Comparison of ENCODE assay signal across 11 mouse cellular contexts in the genomic region with DNA sequence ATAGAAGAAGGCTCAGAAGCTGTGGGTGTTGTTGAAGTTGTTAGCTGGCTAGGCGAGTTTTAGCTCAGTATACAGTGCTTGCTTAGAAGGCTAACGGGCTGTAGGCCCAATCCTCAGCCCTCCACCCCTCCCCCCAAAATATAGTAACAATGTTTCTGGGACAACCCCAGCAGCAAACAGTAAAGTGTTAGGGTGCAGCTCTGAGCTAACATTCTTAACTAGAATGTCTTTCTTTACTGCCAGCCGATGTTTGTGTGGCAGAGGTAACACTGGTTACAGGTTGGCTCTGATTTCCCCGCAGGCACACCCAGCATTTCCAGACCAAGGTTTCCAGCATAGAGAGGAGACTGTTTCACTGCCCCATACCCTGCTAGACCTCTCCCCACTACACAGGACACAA. TPM values are rescaled to one million over a fixed set of nuclear protein-coding genes. Genes with fewer than 3 reads are reported as not detected.
DNase-seq lines count a peak whose midpoint lies in the region; ATAC-seq and TF ChIP-seq lines count a peak whose summit lies in the region.
"Had no signal": no experiment of that assay in that cellular context is flagged by ENCODE, and none has a peak within 500 bp of the region (broad histone marks: within the 10 kb centered on the region; RNA-seq: fewer than 3 reads in every experiment).

No protein-coding gene starts in this region.

- no peak for DNase-seq in forebrain, postnatal 0 days
- DNase-seq in forebrain, embryonic 11.5 days (ENCODE audit: low spot score) = no peak
- DNase-seq in lung, postnatal 0 days (ENCODE audit: low spot score) = peak; percentile 30
- no peak for DNase-seq in lung, adult 2 months
- DNase-seq in left cerebral cortex, adult 2 months (ENCODE audit: extremely low spot score in 1 of 2, low spot score in 2 of 2) = no peak
- no peak for DNase-seq in adipocyte (ENCODE audit: low spot score)
- DNase-seq: kidney, postnatal 25 days had no signal

- no peak for TF ChIP-seq POLR2A in lung, adult 2 months (IDR thresholded peaks at IDR 0.05; ENCODE audit: borderline replicate concordance, extremely low read depth, low read depth, low read length)

- H3K4me3 ChIP-seq in forebrain, postnatal 0 days (ENCODE audit: low read depth, low read length) = no peak overlapping the region
- H3K4me3 ChIP-seq in forebrain, embryonic 11.5 days (ENCODE audit: low read depth, low read length) = no peak overlapping the region
- no peak overlapping the region for H3K4me3 ChIP-seq in lung, postnatal 0 days (ENCODE audit: low read depth, low read length)
- H3K4me3 ChIP-seq in lung, adult 2 months (replicated peaks; ENCODE audit: extremely low read depth, low read depth, low read length) = no peak overlapping the region
- H3K4me3 ChIP-seq in limb, embryonic 15.5 days = peak overlapping the region; percentile 52
- peak overlapping the region; percentile 1; the same call in 1 of the 2 replicates for H3K4me3 ChIP-seq in stomach, embryonic 14.5 days (ENCODE audit: low read depth, low read length)
- no peak overlapping the region for H3K4me3 ChIP-seq in left cerebral cortex, adult 2 months

- no peak for ATAC-seq in forebrain, postnatal 0 days
- ATAC-seq in forebrain, embryonic 11.5 days (replicated peaks; ENCODE audit: low FRiP score) = no peak
- ATAC-seq in lung, postnatal 0 days = peak; percentile 30
- ATAC-seq in limb, embryonic 15.5 days (ENCODE audit: insufficient number of reproducible peaks, low FRiP score, low TSS enrichment, low read depth) = 0 out of 2 replicates have a peak, but pooled peaks have one; percentile 20
- ATAC-seq in stomach, embryonic 14.5 days (ENCODE audit: insufficient number of reproducible peaks, insufficient read depth, low FRiP score, low read depth) = no peak
- ATAC-seq: activated CD4-positive, CD25-positive, alpha-beta regulatory T cell, adult 4 months had no signal

- H3K36me3 ChIP-seq in forebrain, postnatal 0 days (ENCODE audit: insufficient read depth) = peaks cover 26% of the 10 kb centered on the region
- H3K36me3 ChIP-seq in forebrain, embryonic 11.5 days (ENCODE audit: control insufficient read depth, insufficient read depth, low read length) = peaks cover under 1% of the 10 kb centered on the region; the same call in 1 of the 2 replicates
- no peaks in the 10 kb centered on the region for H3K36me3 ChIP-seq in lung, postnatal 0 days (ENCODE audit: insufficient read depth, low read length)
- peaks cover 26% of the 10 kb centered on the region for H3K36me3 ChIP-seq in limb, embryonic 15.5 days
- H3K36me3 ChIP-seq in stomach, embryonic 14.5 days (ENCODE audit: control insufficient read depth, insufficient read depth, low read length) = peaks cover 11% of the 10 kb centered on the region; the same call in 1 of the 2 replicates

- no peak overlapping the region for H3K27ac ChIP-seq in forebrain, postnatal 0 days (ENCODE audit: low read depth, low read length)
- H3K27ac ChIP-seq in forebrain, embryonic 11.5 days (ENCODE audit: low read depth, low read length) = no peak overlapping the region
- H3K27ac ChIP-seq in lung, postnatal 0 days (ENCODE audit: low read length) = peak overlapping the region; percentile 2
- peak overlapping the region; percentile 79 for H3K27ac ChIP-seq in limb, embryonic 15.5 days
- no peak overlapping the region for H3K27ac ChIP-seq in stomach, embryonic 14.5 days (ENCODE audit: low read length)
- no peak overlapping the region for H3K27ac ChIP-seq in left cerebral cortex, adult 2 months
- H3K27ac ChIP-seq: lung, embryonic 15.5 days had no signal

- TF ChIP-seq EP300 in lung, postnatal 0 days (IDR thresholded peaks at IDR 0.05) = no peak

- WGBS in forebrain, postnatal 0 days = 83% methylated on average over 4 of the region's 4 CpGs
- 84% methylated on average over 4 of the region's 4 CpGs for WGBS in forebrain, embryonic 11.5 days
- WGBS in lung, postnatal 0 days = 56% methylated on average over 4 of the region's 4 CpGs
- 74% methylated on average over 4 of the region's 4 CpGs for WGBS in lung, adult 2 months
- 48% methylated on average over 4 of the region's 4 CpGs for WGBS in limb, embryonic 15.5 days
- WGBS in stomach, embryonic 14.5 days = 75% methylated on average over 4 of the region's 4 CpGs

- H3K4me1 ChIP-seq in forebrain, postnatal 0 days (ENCODE audit: insufficient read depth) = peaks cover 10% of the 10 kb centered on the region
- no peaks in the 10 kb centered on the region; the same call in 1 of the 2 replicates for H3K4me1 ChIP-seq in forebrain, embryonic 11.5 days (replicated peaks; ENCODE audit: control insufficient read depth, insufficient read depth, low read length)
- H3K4me1 ChIP-seq in lung, postnatal 0 days (ENCODE audit: insufficient read depth, low read depth, low read length) = no peaks in the 10 kb centered on the region
- H3K4me1 ChIP-seq in lung, adult 2 months (ENCODE audit: control insufficient read depth, insufficient read depth, low read length) = peaks cover 3% of the 10 kb centered on the region
- H3K4me1 ChIP-seq in limb, embryonic 15.5 days = peaks cover 32% of the 10 kb centered on the region
- peaks cover 2% of the 10 kb centered on the region; the same call in 1 of the 2 replicates for H3K4me1 ChIP-seq in stomach, embryonic 14.5 days (ENCODE audit: control insufficient read depth, insufficient read depth, low read length)

- intact Hi-C loops in left cerebral cortex, adult 2 months (cut with DNase I) = loop anchor here (2.0 kb wide), 1 partner anchor 33 kb away; a partner anchor contains a TSS

- no peaks in the 10 kb centered on the region for H3K27me3 ChIP-seq in forebrain, postnatal 0 days (ENCODE audit: insufficient read depth, low read length)
- no peaks in the 10 kb centered on the region for H3K27me3 ChIP-seq in forebrain, embryonic 11.5 days (ENCODE audit: control insufficient read depth, insufficient read depth, low read length)
- H3K27me3 ChIP-seq in lung, postnatal 0 days (replicated peaks; ENCODE audit: insufficient read depth, low read length) = no peaks in the 10 kb centered on the region
- no peaks in the 10 kb centered on the region for H3K27me3 ChIP-seq in limb, embryonic 15.5 days
- H3K27me3 ChIP-seq in stomach, embryonic 14.5 days (ENCODE audit: control insufficient read depth, insufficient read depth, low read length) = no peaks in the 10 kb centered on the region
- H3K27me3 ChIP-seq: lung, embryonic 15.5 days had no signal

- no peak for TF ChIP-seq CTCF in forebrain, postnatal 0 days (IDR thresholded peaks at IDR 0.05; ENCODE audit: low read depth)
- TF ChIP-seq CTCF in lung, postnatal 0 days (IDR thresholded peaks at IDR 0.05) = no peak
- TF ChIP-seq CTCF in lung, adult 2 months (IDR thresholded peaks at IDR 0.05; ENCODE audit: insufficient read depth, low read length) = no peak
- no peak for TF ChIP-seq CTCF in left cerebral cortex, adult 2 months (IDR thresholded peaks at IDR 0.05)

- H3K9ac ChIP-seq in forebrain, postnatal 0 days = no peak overlapping the region
- H3K9ac ChIP-seq in forebrain, embryonic 11.5 days (ENCODE audit: low read length) = no peak overlapping the region
- H3K9ac ChIP-seq in lung, postnatal 0 days (replicated peaks; ENCODE audit: low read depth) = 0 out of 2 replicates have a peak overlapping the region, but pooled peaks have one; percentile 9
- H3K9ac ChIP-seq in limb, embryonic 15.5 days = no peak overlapping the region
- 0 out of 2 replicates have a peak overlapping the region, but pooled peaks have one; percentile 6 for H3K9ac ChIP-seq in stomach, embryonic 14.5 days (replicated peaks; ENCODE audit: low read depth, low read length)
- H3K9ac ChIP-seq: lung, embryonic 15.5 days had no signal

- 0 out of 2 replicates have a peak overlapping the region, but pooled peaks have one; percentile 72 for H3K4me2 ChIP-seq in forebrain, postnatal 0 days (ENCODE audit: low read depth)
- no peak overlapping the region for H3K4me2 ChIP-seq in forebrain, embryonic 11.5 days (ENCODE audit: low read depth, low read length, severe bottlenecking)
- H3K4me2 ChIP-seq in lung, postnatal 0 days (replicated peaks; ENCODE audit: low read depth, low read length) = peak overlapping the region; percentile 69; the same call in 1 of the 2 replicates
- peak overlapping the region; percentile 71 for H3K4me2 ChIP-seq in limb, embryonic 15.5 days
- no peak overlapping the region for H3K4me2 ChIP-seq in stomach, embryonic 14.5 days (replicated peaks; ENCODE audit: low read depth, low read length)

- no peaks in the 10 kb centered on the region for H3K9me3 ChIP-seq in forebrain, postnatal 0 days (ENCODE audit: low read length)
- no peaks in the 10 kb centered on the region for H3K9me3 ChIP-seq in forebrain, embryonic 11.5 days (ENCODE audit: control insufficient read depth, low read length)
- H3K9me3 ChIP-seq in lung, postnatal 0 days (ENCODE audit: low read length) = no peaks in the 10 kb centered on the region
- H3K9me3 ChIP-seq in limb, embryonic 15.5 days = no peaks in the 10 kb centered on the region
- H3K9me3 ChIP-seq in stomach, embryonic 14.5 days (ENCODE audit: control insufficient read depth, low read depth, low read length) = no peaks in the 10 kb centered on the region
- H3K9me3 ChIP-seq: lung, embryonic 15.5 days had no signal

RNA-seq across cellular contexts. Expression of a gene that starts 2.2 kb away (rescaled TPM):
- total RNA-seq in forebrain, postnatal 0 days (2014; rRNA removed) = 22.1 and 28.3 TPM in 2 replicates
- 17.0 and 22.9 TPM in 2 replicates for polyA plus RNA-seq in forebrain, postnatal 0 days (2015; fragmentation: Nextera tagmentation; extraction: Ambion mirVana)
- polyA plus RNA-seq in forebrain, embryonic 11.5 days (2014; fragmentation: Nextera tagmentation; extraction: Ambion mirVana) = 21.9 and 22.2 TPM in 2 replicates
- 16.7 and 17.2 TPM in 2 replicates for polyA plus RNA-seq in lung, postnatal 0 days (2015; fragmentation: Nextera tagmentation; extraction: Ambion mirVana)
- 15.8 and 19.1 TPM in 2 replicates for polyA plus RNA-seq in lung, adult 2 months (2012; rRNA removed)
- polyA plus RNA-seq in limb, embryonic 15.5 days (2015; fragmentation: Nextera tagmentation; extraction: Ambion mirVana) = 21.5 and 25.1 TPM in 2 replicates
- polyA plus RNA-seq in stomach, embryonic 14.5 days (2014; fragmentation: Nextera tagmentation; extraction: Ambion mirVana) = 13.0 and 13.1 TPM in 2 replicates
- 10 to 100 TPM; 27.7 to 28.8 TPM for total RNA-seq in left cerebral cortex, adult 2 months (2021)

RNA-seq across cellular contexts. Expression of a gene that starts 33.4 kb away (rescaled TPM):
- 51.3 and 77.3 TPM in 2 replicates for total RNA-seq in forebrain, postnatal 0 days (2014; rRNA removed)
- 16.6 and 30.2 TPM in 2 replicates for polyA plus RNA-seq in forebrain, postnatal 0 days (2015; fragmentation: Nextera tagmentation; extraction: Ambion mirVana)
- 75.9 and 91.6 TPM in 2 replicates for polyA plus RNA-seq in forebrain, embryonic 11.5 days (2014; fragmentation: Nextera tagmentation; extraction: Ambion mirVana)
- 22.7 and 28.9 TPM in 2 replicates for polyA plus RNA-seq in lung, postnatal 0 days (2015; fragmentation: Nextera tagmentation; extraction: Ambion mirVana)
- 39.0 and 39.7 TPM in 2 replicates for polyA plus RNA-seq in lung, adult 2 months (2012; rRNA removed)
- 40.2 and 43.8 TPM in 2 replicates for polyA plus RNA-seq in limb, embryonic 15.5 days (2015; fragmentation: Nextera tagmentation; extraction: Ambion mirVana)
- 50.2 and 54.1 TPM in 2 replicates for polyA plus RNA-seq in stomach, embryonic 14.5 days (2014; fragmentation: Nextera tagmentation; extraction: Ambion mirVana)
- total RNA-seq in left cerebral cortex, adult 2 months (2021) = 10 to 100 TPM; 58.7 to 65.5 TPM

RNA-seq across cellular contexts. Expression of a gene that starts 48.6 kb away (rescaled TPM):
- 28.0 and 38.8 TPM in 2 replicates for total RNA-seq in forebrain, postnatal 0 days (2014; rRNA removed)
- polyA plus RNA-seq in forebrain, postnatal 0 days (2015; fragmentation: Nextera tagmentation; extraction: Ambion mirVana) = 22.0 and 27.1 TPM in 2 replicates
- polyA plus RNA-seq in forebrain, embryonic 11.5 days (2014; fragmentation: Nextera tagmentation; extraction: Ambion mirVana) = 101 and 104 TPM in 2 replicates
- 15.2 and 17.3 TPM in 2 replicates for polyA plus RNA-seq in lung, postnatal 0 days (2015; fragmentation: Nextera tagmentation; extraction: Ambion mirVana)
- 4.5 and 8.0 TPM in 2 replicates for polyA plus RNA-seq in lung, adult 2 months (2012; rRNA removed)
- 54.2 and 54.6 TPM in 2 replicates for polyA plus RNA-seq in limb, embryonic 15.5 days (2015; fragmentation: Nextera tagmentation; extraction: Ambion mirVana)
- polyA plus RNA-seq in stomach, embryonic 14.5 days (2014; fragmentation: Nextera tagmentation; extraction: Ambion mirVana) = 61.7 and 62.6 TPM in 2 replicates
- 10 to 100 TPM; 13.4 to 15.9 TPM for total RNA-seq in left cerebral cortex, adult 2 months (2021)

Comparison
In these comparisons a context has a peak if more than half of its experiments do, and no peak if none do; other contexts are left out.
1. H3K4me2 ChIP-seq: peak in forebrain, postnatal 0 days (single experiment), lung, postnatal 0 days (single experiment) and limb, embryonic 15.5 days (single experiment); none in forebrain, embryonic 11.5 days (single experiment) and stomach, embryonic 14.5 days (single experiment).
2. ATAC-seq: peak in lung, postnatal 0 days (single experiment) and limb, embryonic 15.5 days (single experiment); none in forebrain, postnatal 0 days (single experiment), forebrain, embryonic 11.5 days (single experiment) and stomach, embryonic 14.5 days (single experiment).
3. H3K27ac ChIP-seq: peak in lung, postnatal 0 days (single experiment) and limb, embryonic 15.5 days (single experiment); none in forebrain, postnatal 0 days (single experiment), forebrain, embryonic 11.5 days (single experiment), stomach, embryonic 14.5 days (single experiment) and left cerebral cortex, adult 2 months (single experiment).
4. H3K4me3 ChIP-seq: peak in limb, embryonic 15.5 days (single experiment) and stomach, embryonic 14.5 days (single experiment); none in forebrain, postnatal 0 days (single experiment), forebrain, embryonic 11.5 days (single experiment), lung, postnatal 0 days (single experiment), lung, adult 2 months (single experiment) and left cerebral cortex, adult 2 months (single experiment).
5. H3K9ac ChIP-seq: peak in lung, postnatal 0 days (single experiment) and stomach, embryonic 14.5 days (single experiment); none in forebrain, postnatal 0 days (single experiment), forebrain, embryonic 11.5 days (single experiment) and limb, embryonic 15.5 days (single experiment).